In genomic region chr2:164417198-164417597, GRCm38 (mm10) we compare ENCODE assay signal across 10 mouse cellular contexts. TPM values are rescaled to one million over a fixed set of nuclear protein-coding genes. Genes with fewer than 3 reads are reported as not detected.
DNase-seq lines count a peak whose midpoint lies in the region; ATAC-seq and TF ChIP-seq lines count a peak whose summit lies in the region.
"Had no signal": no experiment of that assay in that cellular context is flagged by ENCODE, and none has a peak within 500 bp of the region (broad histone marks: within the 10 kb centered on the region; RNA-seq: fewer than 3 reads in every experiment).

No protein-coding gene starts in this region.

- no peaks in the 10 kb centered on the region for H3K9me3 ChIP-seq in hindbrain, embryonic 14.5 days (ENCODE audit: control insufficient read depth, low read length)
- H3K9me3 ChIP-seq in hindbrain, embryonic 16.5 days (ENCODE audit: control insufficient read depth, low read length): no peaks in the 10 kb centered on the region
- no peaks in the 10 kb centered on the region for H3K9me3 ChIP-seq in embryonic facial prominence, embryonic 11.5 days (replicated peaks; ENCODE audit: control insufficient read depth, low read length)
- H3K9me3 ChIP-seq: hindbrain, embryonic 15.5 days had no signal

- H3K36me3 ChIP-seq in hindbrain, embryonic 14.5 days (replicated peaks; ENCODE audit: control insufficient read depth, insufficient read depth): no peaks in the 10 kb centered on the region
- no peaks in the 10 kb centered on the region for H3K36me3 ChIP-seq in hindbrain, embryonic 16.5 days (ENCODE audit: control insufficient read depth, insufficient read depth, low read length)
- H3K36me3 ChIP-seq in thymus, adult 2 months (ENCODE audit: control insufficient read depth, insufficient read depth, low read length): no peaks in the 10 kb centered on the region
- no peaks in the 10 kb centered on the region for H3K36me3 ChIP-seq in embryonic facial prominence, embryonic 11.5 days (replicated peaks; ENCODE audit: control insufficient read depth, insufficient read depth, low read depth, low read length)
- H3K36me3 ChIP-seq: hindbrain, embryonic 15.5 days had no signal

- ATAC-seq in hindbrain, embryonic 14.5 days (ENCODE audit: low FRiP score): no peak
- no peak for ATAC-seq in hindbrain, embryonic 16.5 days
- ATAC-seq in embryonic facial prominence, embryonic 11.5 days (replicated peaks; ENCODE audit: insufficient number of reproducible peaks, low FRiP score, low TSS enrichment, low read depth): no peak
- no peak for ATAC-seq in frontal cortex, adult (ENCODE audit: low TSS enrichment)

- no peak overlapping the region for H3K9ac ChIP-seq in hindbrain, embryonic 14.5 days
- H3K9ac ChIP-seq in hindbrain, embryonic 16.5 days (ENCODE audit: low read depth, low read length): no peak overlapping the region
- H3K9ac ChIP-seq in embryonic facial prominence, embryonic 11.5 days (replicated peaks; ENCODE audit: low read length): no peak overlapping the region
- H3K9ac ChIP-seq: hindbrain, embryonic 15.5 days had no signal

- H3K27ac ChIP-seq in hindbrain, embryonic 14.5 days: no peak overlapping the region
- H3K27ac ChIP-seq in hindbrain, embryonic 16.5 days (ENCODE audit: low read depth, low read length): no peak overlapping the region
- H3K27ac ChIP-seq in thymus, adult 2 months (ENCODE audit: control insufficient read depth, insufficient read depth, low read length): no peak overlapping the region
- no peak overlapping the region for H3K27ac ChIP-seq in embryonic facial prominence, embryonic 11.5 days (replicated peaks; ENCODE audit: low read depth, low read length)
- H3K27ac ChIP-seq: hindbrain, embryonic 15.5 days; macrophage had no signal

- DNase-seq in hindbrain, embryonic 14.5 days (ENCODE audit: low spot score): peak; percentile 82
- DNase-seq in thymus, postnatal 4 days: peak; percentile 53
- DNase-seq in thymus, adult 2 months: no peak
- peak; percentile 71 for DNase-seq in embryonic facial prominence, embryonic 11.5 days (ENCODE audit: low spot score)
- no peak for DNase-seq in spleen, postnatal 14 days (ENCODE audit: low spot score in 2 of 2)
- DNase-seq in left cerebral cortex, adult 8-10 months (ENCODE audit: low spot score in 2 of 2): no peak

- 9% methylated on average over 2 of the region's 2 CpGs for WGBS in hindbrain, embryonic 14.5 days
- WGBS in hindbrain, embryonic 16.5 days: 3% methylated on average over 2 of the region's 2 CpGs
- 1% methylated on average over 2 of the region's 2 CpGs for WGBS in thymus, adult 2 months
- WGBS in embryonic facial prominence, embryonic 11.5 days: 1% methylated on average over 2 of the region's 2 CpGs

- TF ChIP-seq POLR2A in thymus, adult 2 months (IDR thresholded peaks at IDR 0.05; ENCODE audit: control insufficient read depth, extremely low read depth, insufficient read depth, low read length, poor library complexity): no peak

- H3K4me2 ChIP-seq in hindbrain, embryonic 14.5 days (replicated peaks): no peak overlapping the region
- H3K4me2 ChIP-seq in hindbrain, embryonic 16.5 days (ENCODE audit: low read length): no peak overlapping the region
- H3K4me2 ChIP-seq in embryonic facial prominence, embryonic 11.5 days (ENCODE audit: low read depth, low read length): no peak overlapping the region
- H3K4me2 ChIP-seq: hindbrain, embryonic 15.5 days had no signal

- peaks cover 18% of the 10 kb centered on the region for H3K27me3 ChIP-seq in hindbrain, embryonic 14.5 days (ENCODE audit: control insufficient read depth, insufficient read depth, low read length)
- 0 out of 2 replicates have a peak, but pooled peaks cover 2% of the 10 kb centered on the region for H3K27me3 ChIP-seq in hindbrain, embryonic 16.5 days (replicated peaks; ENCODE audit: control insufficient read depth, insufficient read depth, low read length)
- H3K27me3 ChIP-seq in thymus, adult 2 months (ENCODE audit: control insufficient read depth, insufficient read depth, low read length): no peaks in the 10 kb centered on the region; the same call in 1 of the 2 replicates
- no peaks in the 10 kb centered on the region; the same call in 1 of the 2 replicates for H3K27me3 ChIP-seq in embryonic facial prominence, embryonic 11.5 days (ENCODE audit: control insufficient read depth, insufficient read depth, low read length)

- no peak overlapping the region for H3K4me3 ChIP-seq in hindbrain, embryonic 14.5 days (replicated peaks; ENCODE audit: low read length)
- H3K4me3 ChIP-seq in hindbrain, embryonic 16.5 days (ENCODE audit: low read length): no peak overlapping the region
- no peak overlapping the region for H3K4me3 ChIP-seq in thymus, adult 2 months (ENCODE audit: control insufficient read depth, insufficient read depth, low read length)
- no peak overlapping the region for H3K4me3 ChIP-seq in embryonic facial prominence, embryonic 11.5 days (ENCODE audit: low read depth, low read length)
- H3K4me3 ChIP-seq: hindbrain, embryonic 15.5 days had no signal

- no peaks in the 10 kb centered on the region for H3K4me1 ChIP-seq in hindbrain, embryonic 14.5 days (replicated peaks; ENCODE audit: control insufficient read depth, insufficient read depth, low read length)
- H3K4me1 ChIP-seq in hindbrain, embryonic 16.5 days (ENCODE audit: control insufficient read depth, insufficient read depth, low read depth, low read length): no peaks in the 10 kb centered on the region
- H3K4me1 ChIP-seq in thymus, adult 2 months (replicated peaks; ENCODE audit: control insufficient read depth, insufficient read depth, low read length): peaks cover 20% of the 10 kb centered on the region
- H3K4me1 ChIP-seq in embryonic facial prominence, embryonic 11.5 days (ENCODE audit: control insufficient read depth, insufficient read depth, low read length): no peaks in the 10 kb centered on the region; the same call in 1 of the 2 replicates

- no peak for TF ChIP-seq CTCF in thymus, adult 2 months (IDR thresholded peaks at IDR 0.05; ENCODE audit: borderline replicate concordance, control insufficient read depth, extremely low read depth, insufficient read depth, low read length, poor library complexity)

RNA-seq across cellular contexts. Expression of gene Matn4, which starts 12.2 kb away (rescaled TPM):
- 0.44 and 0.75 TPM in 2 replicates for polyA plus RNA-seq in hindbrain, embryonic 14.5 days (2014; fragmentation: Nextera tagmentation; extraction: Ambion mirVana)
- polyA plus RNA-seq in hindbrain, embryonic 16.5 days (2015; fragmentation: Nextera tagmentation; extraction: Ambion mirVana): 3.8 TPM in 2 replicates
- 0.82 and 0.93 TPM in 2 replicates for polyA plus RNA-seq in thymus, adult 2 months (2012; rRNA removed)
- 1.2 and 1.3 TPM in 2 replicates for polyA plus RNA-seq in embryonic facial prominence, embryonic 11.5 days (2014; fragmentation: Nextera tagmentation; extraction: Ambion mirVana)
- 10 to 100 TPM in 3 of 4 experiments, 1 to 10 TPM in 1; 9.9 to 12.0 (median 10.6) TPM for total RNA-seq in left cerebral cortex, adult 8-10 months (2022)
- polyA plus RNA-seq: macrophage had no signal

RNA-seq across cellular contexts. Expression of gene Rbpjl, which starts 14.3 kb away (rescaled TPM):
- polyA plus RNA-seq in hindbrain, embryonic 14.5 days (2014; fragmentation: Nextera tagmentation; extraction: Ambion mirVana): 0.04 and 0.15 TPM in 2 replicates
- polyA plus RNA-seq in hindbrain, embryonic 16.5 days (2015; fragmentation: Nextera tagmentation; extraction: Ambion mirVana): 0.06 and 0.15 TPM in 2 replicates
- polyA plus RNA-seq in thymus, adult 2 months (2012; rRNA removed): 0.24 TPM in 1 of 2 replicates, not detected in the other
- not detected in 2 replicates for polyA plus RNA-seq in embryonic facial prominence, embryonic 11.5 days (2014; fragmentation: Nextera tagmentation; extraction: Ambion mirVana)
- under 1 TPM; 0.17 to 0.77 (median 0.31) TPM for total RNA-seq in left cerebral cortex, adult 8-10 months (2022)
- polyA plus RNA-seq: macrophage had no signal

RNA-seq across cellular contexts. Expression of gene Sdc4, which starts 26.5 kb away (rescaled TPM):
- polyA plus RNA-seq in hindbrain, embryonic 14.5 days (2014; fragmentation: Nextera tagmentation; extraction: Ambion mirVana): 6.8 and 9.3 TPM in 2 replicates
- polyA plus RNA-seq in hindbrain, embryonic 16.5 days (2015; fragmentation: Nextera tagmentation; extraction: Ambion mirVana): 13.0 and 15.3 TPM in 2 replicates
- polyA plus RNA-seq in thymus, adult 2 months (2012; rRNA removed): 18.6 TPM in 2 replicates
- polyA plus RNA-seq in embryonic facial prominence, embryonic 11.5 days (2014; fragmentation: Nextera tagmentation; extraction: Ambion mirVana): 19.2 and 24.1 TPM in 2 replicates
- 100 to 1,000 TPM in 1 of 4 experiments, 10 to 100 TPM in 3; 81.2 to 117 (median 89.0) TPM for total RNA-seq in left cerebral cortex, adult 8-10 months (2022)

RNA-seq across cellular contexts. Expression of gene Slpi, which starts 28.3 kb away (rescaled TPM):
- polyA plus RNA-seq in hindbrain, embryonic 14.5 days (2014; fragmentation: Nextera tagmentation; extraction: Ambion mirVana): 0.33 and 0.62 TPM in 2 replicates
- 0.66 and 0.75 TPM in 2 replicates for polyA plus RNA-seq in hindbrain, embryonic 16.5 days (2015; fragmentation: Nextera tagmentation; extraction: Ambion mirVana)
- polyA plus RNA-seq in thymus, adult 2 months (2012; rRNA removed): 4.9 and 7.5 TPM in 2 replicates
- 0.32 and 0.79 TPM in 2 replicates for polyA plus RNA-seq in embryonic facial prominence, embryonic 11.5 days (2014; fragmentation: Nextera tagmentation; extraction: Ambion mirVana)
- 1 to 10 TPM in 2 of 4 experiments, under 1 TPM in 1, not detected in 1; 0.62 to 1.8 (median 1.3) TPM for total RNA-seq in left cerebral cortex, adult 8-10 months (2022)

RNA-seq across cellular contexts. Expression of gene Sys1, which starts 39.6 kb away (rescaled TPM):
- 87.1 and 92.6 TPM in 2 replicates for polyA plus RNA-seq in hindbrain, embryonic 14.5 days (2014; fragmentation: Nextera tagmentation; extraction: Ambion mirVana)
- polyA plus RNA-seq in hindbrain, embryonic 16.5 days (2015; fragmentation: Nextera tagmentation; extraction: Ambion mirVana): 89.7 and 95.6 TPM in 2 replicates
- polyA plus RNA-seq in thymus, adult 2 months (2012; rRNA removed): 183 and 220 TPM in 2 replicates
- polyA plus RNA-seq in embryonic facial prominence, embryonic 11.5 days (2014; fragmentation: Nextera tagmentation; extraction: Ambion mirVana): 53.3 and 58.3 TPM in 2 replicates
- 10 to 100 TPM; 39.4 to 46.1 (median 40.6) TPM for total RNA-seq in left cerebral cortex, adult 8-10 months (2022)

Comparison
In these comparisons a context has a peak if more than half of its experiments do, and no peak if none do; other contexts are left out.
1. DNase-seq: peak in hindbrain, embryonic 14.5 days (single experiment), thymus, postnatal 4 days (single experiment) and embryonic facial prominence, embryonic 11.5 days (single experiment); none in thymus, adult 2 months (single experiment), spleen, postnatal 14 days (0 of 2) and left cerebral cortex, adult 8-10 months (0 of 2).